Mouse (Mus musculus): Measurements from ENCODE around the gene Cdc20b. TPM values are rescaled to one million over a fixed set of nuclear protein-coding genes. Genes with fewer than 3 reads are reported as not detected.
"Not testable (repeated sequence)": the region's sequence is repeated elsewhere in the genome, so short reads cannot be mapped to it uniquely, and the experiment has no call there.

Gene Cdc20b
- polyA plus RNA-seq, 1 experiment from 2014 or later: 0.63 TPM

DNA sequence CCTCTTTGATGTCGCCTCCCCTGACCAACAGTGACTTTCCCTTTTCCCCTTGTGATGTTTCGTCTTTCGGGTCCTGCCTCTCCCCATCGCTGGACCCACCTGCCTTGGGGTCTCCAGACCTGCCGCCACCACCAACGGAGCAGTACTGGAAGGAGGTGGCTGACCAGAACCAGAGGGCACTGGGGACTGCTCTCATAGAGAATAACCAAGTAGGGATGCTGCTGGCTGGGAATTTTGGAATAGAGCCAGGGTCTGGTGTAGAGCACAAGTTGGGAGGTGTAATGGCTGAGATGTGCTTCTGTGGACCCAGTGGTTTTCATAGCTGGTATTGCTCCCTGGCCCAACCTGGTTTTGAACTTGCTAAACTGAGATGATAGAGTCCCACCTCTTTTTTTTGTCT is 37.5 kb upstream of the Cdc20b start:
- 61% methylated on average over 6 of the region's 6 CpGs for WGBS
- peaks cover 23% of the 10 kb centered on the region for H3K4me1 ChIP-seq
- peaks cover 87% of the 10 kb centered on the region for H3K27me3 ChIP-seq
- ATAC-seq: no peak
- no peak overlapping the region for H3K27ac ChIP-seq
- no peaks in the 10 kb centered on the region for H3K9me3 ChIP-seq (replicated peaks)
- H3K36me3 ChIP-seq (ENCODE audit: poor library complexity, severe bottlenecking): no peaks in the 10 kb centered on the region
- no peak overlapping the region for H3K4me3 ChIP-seq
- no peak overlapping the region for H3K9ac ChIP-seq
- H3K4me2 ChIP-seq: no peak overlapping the region

DNA sequence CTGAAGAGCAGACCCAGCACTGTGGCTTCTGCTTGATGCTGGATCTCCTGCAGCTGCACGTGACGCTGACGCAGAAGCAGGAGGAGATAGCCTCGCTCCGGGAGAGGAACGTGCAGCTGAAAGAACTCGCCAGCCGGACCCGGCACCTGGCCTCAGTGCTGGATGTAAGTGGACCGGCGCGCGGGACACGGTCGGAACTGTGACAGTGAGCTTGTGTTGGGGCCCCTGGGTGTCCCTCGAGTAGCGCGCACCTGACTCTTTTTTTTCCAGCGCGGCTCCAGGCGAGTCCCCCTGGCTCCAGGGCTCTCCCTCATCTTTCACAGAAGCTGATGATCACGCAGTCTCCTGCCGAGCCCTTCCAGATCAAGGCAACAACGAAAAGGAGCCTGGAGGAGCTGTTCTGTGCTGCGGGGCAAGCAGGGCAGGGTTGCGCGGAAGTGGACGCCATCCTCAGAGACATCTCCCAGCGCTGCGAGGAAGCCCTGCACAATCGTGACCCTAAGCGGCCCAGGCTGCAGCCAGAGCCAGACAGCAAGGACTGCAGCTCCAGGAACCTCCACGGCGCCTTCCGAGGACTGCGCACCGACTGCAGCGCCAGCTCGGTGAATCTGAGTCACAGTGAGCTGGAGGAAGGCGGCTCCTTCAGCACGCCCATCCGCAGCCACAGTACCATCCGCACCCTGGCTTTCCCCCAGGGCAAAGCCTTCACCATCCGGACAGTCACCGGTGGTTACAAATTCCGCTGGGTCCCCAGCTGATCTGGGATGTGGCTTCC is 36.3 kb upstream of the Cdc20b start:
- H3K27me3 ChIP-seq: peaks cover 82% of the 10 kb centered on the region
- peak overlapping the region; percentile 65 for H3K9ac ChIP-seq
- H3K36me3 ChIP-seq (ENCODE audit: poor library complexity, severe bottlenecking): no peaks in the 10 kb centered on the region
- ATAC-seq: peak; percentile 66
- no peaks in the 10 kb centered on the region for H3K9me3 ChIP-seq (replicated peaks)
- H3K4me3 ChIP-seq: peak overlapping the region; percentile 43
- peak overlapping the region; percentile 82 for H3K4me2 ChIP-seq
- WGBS: 1% methylated on average over 46 of the region's 46 CpGs
- H3K4me1 ChIP-seq: peaks cover 19% of the 10 kb centered on the region
- H3K27ac ChIP-seq: no peak overlapping the region

DNA sequence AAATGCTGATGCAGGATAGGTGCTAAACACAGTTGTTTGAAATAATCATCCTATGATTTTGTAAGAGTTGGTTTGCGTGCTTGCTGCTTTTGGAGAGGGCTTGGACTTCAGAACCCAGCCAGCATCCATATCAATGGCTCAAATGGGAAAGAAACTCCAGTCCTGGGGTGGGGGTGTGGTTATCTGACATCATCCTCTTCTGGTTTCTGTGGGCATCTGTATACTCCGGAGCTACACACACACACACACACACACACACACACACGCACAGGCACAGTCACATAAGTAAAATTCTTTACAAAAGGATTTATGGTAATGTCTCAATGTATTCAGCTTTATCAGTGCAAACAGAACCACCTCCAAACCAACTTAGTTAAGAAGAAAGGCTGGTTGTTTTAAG is 34.8 kb upstream of the Cdc20b start:
- no peak overlapping the region for H3K4me2 ChIP-seq
- 80% methylated on average over 3 of the region's 3 CpGs for WGBS
- H3K27ac ChIP-seq: no peak overlapping the region
- H3K27me3 ChIP-seq: peaks cover 67% of the 10 kb centered on the region
- H3K9me3 ChIP-seq (replicated peaks): no peaks in the 10 kb centered on the region
- no peak for ATAC-seq
- H3K9ac ChIP-seq: no peak overlapping the region
- H3K4me1 ChIP-seq: peaks cover 9% of the 10 kb centered on the region; the same call in 1 of the 2 replicates
- H3K36me3 ChIP-seq (ENCODE audit: poor library complexity, severe bottlenecking): no peaks in the 10 kb centered on the region
- no peak overlapping the region for H3K4me3 ChIP-seq

DNA sequence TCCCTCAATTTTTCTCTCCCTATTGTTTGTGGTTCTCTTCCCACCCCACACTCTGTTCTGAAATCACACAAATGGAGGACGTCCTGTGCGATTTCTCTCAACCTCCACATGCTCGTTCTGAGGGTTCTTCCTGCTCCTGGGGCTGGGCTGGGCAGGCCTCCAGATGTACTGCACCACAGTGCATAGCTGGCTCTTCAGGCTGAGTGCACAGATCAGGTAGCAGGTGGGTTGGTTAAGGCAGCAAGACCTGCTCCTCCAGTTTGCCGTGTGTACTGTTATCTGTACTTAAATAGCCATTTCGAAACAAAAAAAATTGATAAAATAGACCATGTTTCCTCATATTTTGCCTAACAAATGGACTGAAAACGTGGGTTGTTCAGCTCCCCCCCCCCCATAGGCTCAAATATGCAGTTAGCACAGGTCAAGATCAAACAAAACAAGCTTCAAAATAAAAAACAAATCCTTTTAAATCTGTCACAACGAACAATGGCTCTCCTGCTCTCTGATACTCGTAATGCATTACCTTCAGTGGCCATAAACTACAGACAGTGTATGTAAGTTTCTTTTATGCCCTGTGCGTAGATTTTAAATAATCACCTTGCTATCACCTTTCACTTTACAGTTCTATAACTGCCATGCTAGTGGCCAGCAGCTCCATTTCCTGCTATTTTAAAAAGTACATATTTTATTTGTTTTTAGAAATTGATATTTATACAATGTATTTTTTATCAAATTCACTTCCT is 34.2 kb upstream of the Cdc20b start:
- H3K9me3 ChIP-seq (replicated peaks): no peaks in the 10 kb centered on the region
- peaks cover 9% of the 10 kb centered on the region; the same call in 1 of the 2 replicates for H3K4me1 ChIP-seq
- H3K27ac ChIP-seq: no peak overlapping the region
- ATAC-seq: no peak
- 76% methylated on average over 9 of the region's 9 CpGs for WGBS
- no peaks in the 10 kb centered on the region for H3K36me3 ChIP-seq (ENCODE audit: poor library complexity, severe bottlenecking)
- H3K4me2 ChIP-seq: no peak overlapping the region
- no peak overlapping the region for H3K4me3 ChIP-seq
- H3K27me3 ChIP-seq: peaks cover 61% of the 10 kb centered on the region
- H3K9ac ChIP-seq: no peak overlapping the region

DNA sequence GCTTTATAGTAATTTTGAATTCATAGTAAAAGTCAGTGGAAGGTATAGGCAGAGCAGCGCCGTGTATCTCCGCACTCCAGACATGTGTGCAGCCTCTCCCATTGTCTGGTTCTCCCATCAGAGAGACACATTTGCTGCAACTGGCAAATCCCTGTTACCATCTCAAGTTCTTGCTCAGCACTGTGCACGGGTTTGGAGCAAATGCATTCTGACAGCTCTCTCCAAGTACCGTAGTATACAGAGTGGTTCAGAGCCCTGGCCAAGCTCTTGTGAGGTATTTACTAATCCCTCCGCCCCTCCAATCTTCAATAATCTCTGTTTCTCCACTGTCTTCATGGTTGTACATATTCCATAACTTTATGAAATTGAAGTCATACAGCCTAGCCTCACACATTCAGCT is 22.2 kb upstream of the Cdc20b start:
- H3K4me1 ChIP-seq: no peaks in the 10 kb centered on the region
- no peaks in the 10 kb centered on the region for H3K36me3 ChIP-seq (ENCODE audit: poor library complexity, severe bottlenecking)
- H3K9ac ChIP-seq: no peak overlapping the region
- H3K4me2 ChIP-seq: no peak overlapping the region; the same call in 1 of the 2 replicates
- whole genome bisulfite sequencing: 77% methylated on average over 6 of the region's 6 CpGs
- no peak overlapping the region for H3K4me3 ChIP-seq
- H3K27ac ChIP-seq: no peak overlapping the region
- no peaks in the 10 kb centered on the region for H3K9me3 ChIP-seq (replicated peaks)
- peak; percentile 76; the same call in 1 of the 2 replicates for ATAC-seq
- H3K27me3 ChIP-seq: no peaks in the 10 kb centered on the region

DNA sequence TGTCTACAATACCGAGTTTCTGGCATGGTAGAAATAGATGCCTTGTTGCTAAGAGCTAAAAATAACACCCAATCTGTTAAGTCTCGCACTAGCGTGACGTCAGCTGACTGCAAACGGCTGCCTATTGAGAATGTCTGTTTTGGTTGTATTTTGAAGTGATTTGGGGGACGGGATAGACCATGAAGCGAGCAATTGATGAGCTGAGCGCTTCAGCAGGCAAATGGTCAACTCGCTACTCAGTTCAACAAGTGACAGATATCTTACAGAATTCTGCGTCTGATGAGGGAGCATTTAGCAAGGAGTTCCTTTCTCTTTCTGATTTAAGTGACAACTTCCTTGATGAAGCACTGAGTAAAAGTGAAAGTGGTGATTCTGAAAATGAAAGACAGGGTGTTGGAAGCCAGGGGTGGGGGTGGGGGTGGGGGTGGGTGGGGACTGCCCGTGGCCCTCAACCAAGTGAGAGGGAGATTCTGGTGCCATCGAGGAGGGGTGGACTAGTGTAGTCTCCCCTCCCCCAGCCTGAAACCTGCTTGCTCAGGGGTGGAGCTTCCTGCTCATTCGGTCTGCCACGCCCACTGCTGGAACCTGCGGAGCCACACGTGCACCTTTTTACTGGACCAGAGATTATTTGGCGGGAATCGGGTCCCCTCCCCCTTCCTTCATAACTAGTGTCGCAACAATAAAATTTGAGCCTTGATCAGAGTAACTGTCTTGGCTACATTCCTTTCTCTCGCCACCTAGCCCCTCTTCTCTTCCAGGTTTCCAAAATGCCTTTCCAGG is 21.5 kb upstream of the Cdc20b start:
- not testable (repeated sequence) for H3K9me3 ChIP-seq (replicated peaks); H3K36me3 ChIP-seq (ENCODE audit: poor library complexity, severe bottlenecking); H3K4me3 ChIP-seq; H3K9ac ChIP-seq; H3K4me1 ChIP-seq; H3K27me3 ChIP-seq; H3K27ac ChIP-seq
- WGBS: 58% methylated on average over 20 of the region's 20 CpGs
- peak overlapping the region; percentile 19; the same call in 1 of the 2 replicates for H3K4me2 ChIP-seq
- ATAC-seq: peak; percentile 91; the same call in 1 of the 2 replicates

DNA sequence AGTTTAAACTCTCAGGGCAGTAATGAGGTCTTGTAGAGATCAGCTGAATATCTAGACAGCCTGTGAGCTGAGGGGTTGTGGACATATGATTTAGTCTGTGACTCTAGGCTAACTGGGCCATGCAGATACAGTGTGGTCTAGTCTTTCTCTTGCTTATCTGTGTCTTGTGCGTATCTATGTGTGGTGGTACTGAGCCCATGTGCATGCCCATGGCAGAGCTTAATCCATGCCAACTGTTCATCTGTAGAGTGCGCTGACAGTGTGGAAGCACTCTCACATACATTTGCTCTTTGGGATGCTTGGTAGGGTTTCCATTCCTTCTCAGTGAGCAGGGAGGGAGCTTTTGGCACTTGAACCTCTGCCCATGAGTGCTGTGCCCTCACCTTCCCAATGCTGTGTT is 13.4 kb upstream of the Cdc20b start:
- H3K36me3 ChIP-seq (ENCODE audit: poor library complexity, severe bottlenecking): no peaks in the 10 kb centered on the region
- peaks cover 2% of the 10 kb centered on the region; the same call in 1 of the 2 replicates for H3K27me3 ChIP-seq
- no peaks in the 10 kb centered on the region for H3K4me1 ChIP-seq
- H3K9me3 ChIP-seq (replicated peaks): no peaks in the 10 kb centered on the region
- H3K4me3 ChIP-seq: no peak overlapping the region
- no peak overlapping the region for H3K27ac ChIP-seq
- H3K4me2 ChIP-seq: no peak overlapping the region
- 85% methylated on average over 2 of the region's 2 CpGs for WGBS
- ATAC-seq: no peak
- H3K9ac ChIP-seq: no peak overlapping the region

DNA sequence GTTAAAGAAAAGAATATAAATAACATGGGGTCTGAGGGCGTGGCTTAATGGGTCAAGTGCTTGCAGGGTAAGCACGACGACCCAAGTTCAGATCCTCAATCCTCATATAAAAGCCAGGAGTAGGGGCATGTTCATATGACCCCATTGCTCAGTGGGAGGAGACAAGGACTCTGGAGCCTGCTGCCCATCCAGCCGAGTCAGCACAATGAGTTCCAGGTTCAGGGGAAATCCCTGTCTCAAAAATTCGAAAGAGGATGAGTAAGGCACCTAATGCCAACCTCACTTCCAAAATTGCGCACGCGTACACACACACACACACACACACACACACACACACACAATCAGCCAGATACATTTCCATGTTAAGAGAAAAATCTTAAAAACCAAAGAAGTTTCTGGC is 12.4 kb upstream of the Cdc20b start:
- Histone ChIP-seq H3K36me3 (ENCODE audit: poor library complexity, severe bottlenecking) (no peaks in the 10 kb centered on the region), H3K4me3 (no peak overlapping the region), H3K4me1 (no peaks in the 10 kb centered on the region), H3K9me3 (replicated peaks) (no peaks in the 10 kb centered on the region), H3K9ac (no peak overlapping the region), H3K27ac (no peak overlapping the region), H3K27me3 (peaks cover 2% of the 10 kb centered on the region; the same call in 1 of the 2 replicates), H3K4me2 (no peak overlapping the region)
- ATAC-seq: no peak
- WGBS: 75% methylated on average over 8 of the region's 8 CpGs

DNA sequence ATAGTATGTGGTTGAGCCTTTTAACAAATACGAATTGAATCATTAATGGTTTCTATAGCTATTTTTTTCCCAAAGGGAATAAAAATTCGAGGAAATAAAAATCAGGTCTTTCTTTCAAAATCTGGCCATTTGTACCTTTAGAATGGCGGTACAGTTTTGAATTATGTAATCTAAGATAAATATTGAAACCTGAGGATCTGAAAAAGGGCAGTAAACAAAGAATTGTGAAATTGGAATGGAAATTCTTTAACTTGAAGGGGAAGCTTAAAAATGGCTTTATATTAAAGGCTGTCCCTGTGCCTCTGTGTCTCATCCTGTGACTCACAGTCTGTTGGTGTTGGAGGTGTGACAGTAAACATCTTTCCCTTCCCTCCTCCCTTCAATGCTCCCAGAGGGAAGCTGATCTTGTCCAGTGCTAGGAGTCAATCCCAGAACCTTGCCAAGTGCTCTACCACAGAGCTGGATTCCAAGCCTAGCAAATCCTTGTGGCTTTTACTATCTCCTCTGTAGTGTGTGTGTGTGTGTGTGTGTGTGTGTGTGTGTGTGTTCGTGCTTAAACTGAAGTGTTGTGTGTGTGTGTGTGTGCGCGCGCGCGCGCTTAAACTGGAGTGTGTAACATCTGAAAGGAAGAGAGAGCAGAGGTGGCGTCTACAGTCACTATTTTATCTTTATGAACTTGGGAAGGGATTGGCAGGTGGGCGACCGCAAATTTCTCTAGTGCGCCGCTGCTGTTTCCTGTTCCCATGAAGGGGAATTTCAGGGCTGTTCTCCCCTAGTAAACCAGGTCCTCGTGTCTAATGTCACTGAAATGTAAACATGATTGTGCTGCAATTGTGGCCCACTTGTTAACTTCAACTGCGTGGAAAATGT is 11.4 kb upstream of the Cdc20b start:
- H3K27me3 ChIP-seq: peaks cover 9% of the 10 kb centered on the region; the same call in 1 of the 2 replicates
- ATAC-seq: no peak
- H3K4me1 ChIP-seq: no peaks in the 10 kb centered on the region
- no peak overlapping the region for H3K4me3 ChIP-seq
- H3K9ac ChIP-seq: no peak overlapping the region
- no peak overlapping the region for H3K27ac ChIP-seq
- H3K4me2 ChIP-seq: no peak overlapping the region
- WGBS: 85% methylated on average over 17 of the region's 17 CpGs
- H3K9me3 ChIP-seq (replicated peaks): no peaks in the 10 kb centered on the region
- H3K36me3 ChIP-seq (ENCODE audit: poor library complexity, severe bottlenecking): no peaks in the 10 kb centered on the region

DNA sequence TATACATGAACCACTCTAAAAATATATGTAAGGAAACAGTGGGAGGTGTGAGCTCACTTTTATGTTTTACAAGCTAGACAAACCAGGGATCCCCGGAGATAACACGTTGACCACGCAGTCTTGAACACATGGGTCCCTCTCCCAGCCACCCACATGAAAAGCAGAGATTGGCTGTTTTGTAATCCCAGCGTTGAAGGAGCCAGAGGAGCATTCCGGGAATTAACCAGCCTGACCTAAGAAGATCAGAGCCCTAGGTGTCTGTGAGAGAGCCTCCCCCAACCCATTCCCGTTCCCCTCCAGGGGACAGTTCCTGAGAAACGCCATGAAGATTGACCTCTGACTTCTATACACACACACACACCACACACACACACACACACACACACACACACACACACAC is 3.6 kb upstream of the Cdc20b start:
- H3K9ac ChIP-seq: 0 out of 2 replicates have a peak overlapping the region, but pooled peaks have one; percentile 71
- peak overlapping the region; percentile 77 for H3K4me2 ChIP-seq
- peaks cover 59% of the 10 kb centered on the region for H3K27me3 ChIP-seq
- peak; percentile 0; the same call in 1 of the 2 replicates for ATAC-seq
- H3K36me3 ChIP-seq (ENCODE audit: poor library complexity, severe bottlenecking): no peaks in the 10 kb centered on the region
- WGBS: 2% methylated on average over 7 of the region's 7 CpGs
- no peak overlapping the region for H3K27ac ChIP-seq
- peak overlapping the region; percentile 56 for H3K4me3 ChIP-seq
- no peaks in the 10 kb centered on the region for H3K9me3 ChIP-seq (replicated peaks)
- H3K4me1 ChIP-seq: peaks cover 24% of the 10 kb centered on the region
